Mouse (Mus musculus) cerebellum, adult 11-12 months (tissue): Measurements from ENCODE around the gene Mark2.

Experiments used
- DNase-seq: peaks from one replicate; pipeline ENCODE4 v3.0.0; 2022

Gene Mark2

DNA sequence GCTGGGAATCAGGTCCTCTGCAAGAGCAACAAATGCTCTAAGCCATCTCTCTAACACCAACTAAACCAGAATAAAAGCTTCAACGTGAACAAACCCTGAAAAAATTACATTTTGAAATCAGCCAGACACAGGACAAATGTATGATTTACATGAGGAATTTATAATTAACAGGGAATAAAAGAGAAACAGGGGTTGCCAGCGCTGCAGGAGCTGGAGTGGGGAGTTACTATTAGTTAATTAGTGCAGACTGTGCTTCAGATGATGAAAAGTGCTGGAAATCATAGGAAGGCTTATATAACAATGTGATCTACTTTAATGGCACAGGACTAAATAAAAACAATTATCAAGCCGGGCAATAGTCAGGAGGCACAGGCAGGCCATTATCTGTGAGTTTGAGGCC, 20.3 kb downstream of the Mark2 start:
- no peak for DNase-seq

DNA sequence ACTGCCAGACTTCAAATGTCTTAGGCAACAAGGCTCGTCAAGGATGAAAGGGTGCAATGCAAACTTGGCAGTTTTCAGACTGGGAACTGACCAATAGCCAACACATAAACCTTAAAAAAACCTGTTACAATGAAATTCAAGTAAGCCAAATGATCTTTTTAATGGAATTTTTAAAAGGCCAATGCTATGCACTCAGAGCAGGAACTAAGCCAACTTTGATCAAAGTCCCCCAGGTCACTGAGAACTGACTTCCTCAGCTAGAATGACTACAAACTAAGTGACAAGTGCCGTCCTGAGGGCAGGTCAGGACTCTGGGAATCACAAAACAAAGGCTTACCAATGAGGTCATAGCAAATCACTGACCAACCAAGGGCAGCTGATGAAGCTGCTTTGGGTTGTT, 21.5 kb downstream of the Mark2 start:
- no peak for DNase-seq

DNA sequence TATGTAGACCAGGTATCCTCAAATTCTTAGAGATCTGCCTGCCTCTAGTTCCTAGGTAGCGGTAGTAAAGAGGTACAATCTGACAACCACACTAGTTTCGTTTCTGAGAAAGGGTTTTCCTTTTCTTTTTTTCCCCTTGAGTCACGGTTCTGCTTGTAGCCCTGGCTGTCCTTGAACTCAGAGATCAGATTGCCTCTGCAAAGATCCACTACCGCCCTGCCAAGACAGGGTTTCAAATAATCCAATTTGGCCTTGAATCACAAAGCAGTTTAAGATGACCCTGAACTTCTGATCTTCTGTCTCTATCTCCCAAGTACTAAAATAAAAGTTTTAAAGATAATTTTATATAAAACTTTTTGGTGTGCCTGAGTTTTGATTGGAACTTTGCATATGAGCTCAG, 23.9 kb downstream of the Mark2 start:
- no peak for DNase-seq

DNA sequence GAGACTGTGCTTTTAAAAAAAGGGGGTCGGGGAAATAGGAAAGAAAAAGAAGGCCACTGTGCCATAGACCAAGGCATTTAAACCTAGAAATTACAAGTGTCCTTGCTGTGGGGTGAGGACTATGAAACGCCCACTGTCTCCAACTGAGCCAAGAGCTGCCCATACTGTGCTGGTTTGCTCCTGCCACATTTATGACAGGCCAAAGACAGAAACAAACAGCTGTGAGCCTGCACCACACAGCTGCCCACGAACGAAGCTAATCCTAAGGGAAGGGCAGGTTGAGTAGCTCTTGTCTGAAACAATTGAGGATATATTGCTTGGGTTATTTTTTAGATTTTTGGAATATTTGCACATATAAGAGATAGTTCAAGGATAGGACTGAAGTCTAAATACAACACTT, 24.8 kb downstream of the Mark2 start:
- DNase-seq = no peak

DNA sequence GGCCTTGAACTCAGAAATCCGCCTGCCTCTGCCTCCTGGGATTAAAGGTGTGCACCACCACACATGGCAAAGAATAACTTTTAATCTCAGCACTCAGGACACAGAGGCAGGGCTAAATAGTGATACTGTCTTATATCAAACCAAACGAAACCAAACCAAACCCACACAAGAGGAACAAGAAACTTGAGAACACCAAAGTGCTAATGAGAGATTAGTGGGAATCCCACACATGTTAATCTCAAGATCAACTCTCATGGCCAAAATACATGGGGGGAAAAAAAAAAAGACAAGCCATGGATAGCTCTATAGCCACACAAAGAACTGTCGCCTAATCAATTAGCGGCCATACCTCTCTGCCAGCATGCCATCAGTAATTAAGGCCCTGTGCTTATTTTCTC, 26.1 kb downstream of the Mark2 start:
- DNase-seq = no peak

DNA sequence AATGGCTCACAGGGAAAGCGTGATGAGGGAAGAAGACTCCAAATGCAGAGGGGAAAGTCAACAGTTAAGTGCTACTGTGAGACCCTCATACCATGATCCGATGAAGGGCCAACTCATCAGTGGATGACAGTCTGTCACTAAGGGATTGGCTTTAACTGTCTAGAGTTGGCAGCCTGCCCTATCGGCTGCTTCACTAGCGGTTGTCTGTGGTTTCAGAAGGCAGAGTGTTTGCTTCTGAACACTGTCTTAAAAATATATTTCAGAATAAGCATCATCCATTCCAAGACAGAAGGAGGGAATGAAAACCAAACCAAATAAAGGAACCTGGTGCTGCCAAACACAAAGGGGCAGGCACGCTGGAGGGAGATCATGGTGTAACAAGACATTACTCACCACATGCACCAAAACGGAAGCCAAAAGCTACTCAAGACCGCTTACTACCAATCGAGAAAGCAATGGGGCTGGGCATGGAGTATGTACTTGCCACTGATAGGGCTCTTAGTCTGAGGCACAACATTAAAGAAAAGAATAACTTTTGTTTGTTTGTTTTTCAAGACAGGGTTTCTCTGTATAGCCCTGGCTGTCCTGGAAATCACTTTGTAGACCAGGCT, 26.6 kb downstream of the Mark2 start:
- no peak for DNase-seq

DNA sequence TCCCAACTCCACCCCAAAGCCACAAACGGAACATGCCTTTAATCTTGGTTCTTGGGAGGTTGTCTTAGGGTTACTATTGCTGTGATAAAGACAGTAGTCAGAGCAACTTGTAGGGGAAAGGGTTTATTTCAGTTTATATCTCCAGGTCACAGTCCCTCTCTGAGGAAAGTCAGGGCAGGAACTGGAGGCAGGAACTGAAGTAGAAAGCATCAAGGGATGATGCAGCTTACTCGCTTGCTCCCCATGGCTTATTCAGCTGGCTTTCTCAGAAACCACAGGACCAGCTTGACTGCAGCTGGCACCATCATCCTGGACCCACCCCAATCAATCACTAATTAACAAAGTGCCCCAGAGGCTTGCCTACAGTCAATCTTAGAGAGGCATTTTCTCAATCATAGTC, 28.0 kb downstream of the Mark2 start:
- no peak for DNase-seq

DNA sequence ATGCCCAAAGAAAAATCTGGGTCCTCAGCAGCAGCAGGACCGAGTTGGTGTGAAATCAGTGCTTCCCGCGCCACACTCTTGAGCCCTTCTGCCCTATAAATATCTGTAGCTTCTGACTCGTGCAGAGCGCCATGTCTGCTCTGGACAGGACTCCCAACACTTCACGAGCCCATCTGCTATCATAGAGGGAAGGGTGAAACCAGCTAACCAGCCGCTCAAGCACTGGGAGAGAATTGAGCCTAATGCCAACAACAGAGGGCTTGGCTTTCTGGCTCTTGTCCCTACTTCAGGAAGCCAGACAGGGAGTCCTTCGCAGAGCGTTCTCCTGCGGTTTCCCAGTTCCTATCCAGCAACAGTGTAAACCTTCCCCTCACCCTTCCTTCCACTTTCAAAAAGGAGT, 30.4 kb downstream of the Mark2 start:
- DNase-seq = peak; percentile 87

DNA sequence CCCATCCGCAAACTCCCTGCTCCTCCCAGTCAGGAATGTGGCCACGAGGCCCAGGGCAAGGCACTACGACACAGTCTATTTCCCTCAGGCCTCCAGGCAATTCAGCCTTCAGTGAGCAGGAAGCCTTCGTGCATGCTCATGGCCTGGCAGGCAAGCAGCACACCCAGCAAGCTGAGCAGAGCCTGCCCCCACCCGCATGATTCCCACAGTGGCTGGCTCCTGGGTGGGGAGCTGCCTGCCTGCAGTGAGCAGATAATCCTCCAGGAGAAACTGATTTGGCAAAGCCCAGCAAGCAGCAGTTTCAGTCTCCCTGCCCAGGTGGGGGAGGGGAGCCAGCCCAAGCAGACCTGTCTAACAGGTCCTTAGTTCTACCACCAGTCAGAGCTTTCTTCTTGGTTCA, 31.0 kb downstream of the Mark2 start:
- DNase-seq = peak; percentile 68

DNA sequence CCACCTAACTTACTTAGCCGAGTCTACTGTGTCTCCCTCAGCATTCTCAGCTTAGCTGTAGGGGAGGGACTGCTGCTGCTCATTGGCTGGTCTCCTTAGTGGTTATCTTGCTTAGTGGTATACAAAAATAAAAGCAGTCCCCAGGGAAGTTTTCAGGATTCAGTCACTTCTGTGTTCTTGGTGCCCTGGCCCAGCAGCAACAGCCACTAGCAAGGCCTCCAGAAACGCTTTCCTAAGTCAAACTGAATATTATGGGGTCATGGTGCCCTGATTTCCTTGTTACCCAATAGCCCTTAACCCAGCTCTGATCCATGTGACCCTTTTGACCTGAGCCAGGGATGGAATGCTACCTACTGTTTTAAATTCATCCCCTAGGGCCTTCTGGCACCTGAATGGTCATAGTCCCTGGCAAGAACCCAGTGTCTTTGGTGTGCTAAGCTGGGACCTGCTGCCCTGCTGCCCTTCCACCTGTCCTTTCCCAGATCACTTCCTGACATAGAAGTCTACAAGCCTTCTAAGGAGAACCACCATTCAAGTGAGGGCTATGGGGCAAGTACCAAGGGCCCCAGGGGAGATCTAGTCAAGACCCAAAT, 31.8 kb downstream of the Mark2 start:
- peak; percentile 66 for DNase-seq

DNA sequence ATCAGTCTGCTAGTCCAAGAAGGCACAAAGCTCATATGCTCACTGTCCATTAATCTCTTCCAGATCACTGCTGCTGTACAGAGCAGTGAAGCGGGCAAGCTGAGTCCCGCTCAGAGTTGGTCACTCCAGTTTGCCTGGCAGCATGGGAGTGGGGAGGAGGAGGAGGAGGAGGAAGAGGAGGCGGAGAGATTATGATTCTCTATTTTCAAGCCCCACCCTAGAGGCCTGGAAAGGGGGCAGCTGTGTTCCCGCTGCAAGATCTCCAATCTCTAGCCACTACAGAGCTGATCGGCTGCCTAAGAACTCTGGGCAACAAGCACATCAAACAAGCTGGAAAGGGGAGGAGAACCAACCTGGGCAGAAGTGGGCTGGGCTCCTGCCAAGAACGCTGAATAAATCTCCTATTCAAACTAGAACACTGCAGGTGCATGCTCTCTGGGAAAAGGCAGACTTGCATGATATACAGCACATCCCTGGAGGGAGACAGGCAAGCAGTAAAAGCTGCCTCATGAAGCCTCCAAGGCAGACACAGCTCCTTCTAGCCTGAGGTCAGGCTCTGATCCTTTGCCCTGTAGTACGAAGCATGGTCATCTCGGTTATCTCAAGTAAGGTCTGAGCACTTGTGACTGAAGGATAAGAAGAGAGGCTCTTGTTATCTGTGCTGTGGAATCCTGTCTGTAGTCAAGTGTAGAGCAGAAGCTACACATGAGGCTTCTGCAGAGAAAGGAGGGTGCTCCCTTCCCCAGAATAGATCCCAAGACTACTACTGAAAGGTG, 33.5 kb downstream of the Mark2 start:
- DNase-seq = no peak

DNA sequence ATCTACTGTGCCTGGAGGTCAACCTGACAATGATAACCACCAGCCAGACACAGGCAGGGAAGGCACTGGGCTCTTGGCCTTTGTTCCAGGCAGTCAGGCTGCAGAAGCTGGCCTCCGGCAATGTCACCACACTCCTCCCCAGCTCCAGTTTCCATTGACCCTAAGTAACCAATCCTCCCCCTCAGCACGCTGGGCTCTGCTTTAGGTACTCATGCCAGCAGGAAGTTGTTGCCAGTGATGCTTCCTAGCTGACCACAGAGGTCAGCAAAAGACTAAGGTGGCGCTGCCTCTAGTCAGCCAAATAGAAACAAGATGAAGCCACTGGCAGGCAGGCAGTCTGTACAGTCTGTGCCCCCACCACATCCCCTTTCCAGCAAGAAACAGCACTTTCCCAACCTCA, 34.7 kb downstream of the Mark2 start:
- DNase-seq = no peak

DNA sequence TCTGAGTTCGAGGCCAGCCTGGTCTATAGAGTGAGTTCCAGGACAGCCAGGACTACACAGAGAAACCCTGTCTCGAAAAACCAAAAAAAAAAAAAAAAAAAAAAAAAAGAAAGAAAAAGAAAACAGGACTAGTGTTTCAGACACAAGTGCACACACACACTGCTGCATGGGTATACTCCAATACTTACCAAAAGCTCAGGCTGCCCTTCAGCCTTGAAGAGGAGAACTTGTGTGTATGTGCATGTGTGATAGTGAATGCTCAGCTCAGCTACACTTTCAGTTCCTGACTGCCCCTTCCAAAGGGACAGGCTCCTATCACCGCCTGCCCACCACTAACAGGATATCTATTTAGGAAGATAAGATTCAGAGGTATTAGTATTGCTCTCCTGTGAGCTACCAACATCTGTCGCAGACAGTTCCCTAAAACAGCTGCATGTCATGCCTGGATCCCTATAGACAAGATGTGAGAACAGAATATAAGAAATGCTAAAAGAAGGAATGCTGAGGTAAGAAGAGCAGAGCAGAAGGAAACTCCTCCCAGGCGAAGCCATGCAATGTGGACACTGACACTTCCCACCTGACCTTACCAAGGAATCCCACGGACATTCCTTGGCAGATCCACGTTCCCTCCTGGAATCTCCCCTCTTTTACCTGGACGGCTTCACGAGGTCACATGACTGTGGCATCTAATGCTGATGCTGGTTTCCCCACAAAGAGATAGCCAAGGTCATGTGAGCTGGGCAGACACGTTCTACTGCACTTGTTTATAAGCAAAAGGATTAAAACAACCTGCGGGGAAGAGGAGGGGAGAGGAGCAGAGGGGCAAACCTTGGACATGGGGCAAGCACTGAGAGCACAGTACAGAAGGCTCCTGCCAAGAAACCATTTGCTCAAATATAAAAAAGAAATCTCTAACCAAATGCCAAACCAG, 36.0 kb downstream of the Mark2 start:
- DNase-seq = no peak

DNA sequence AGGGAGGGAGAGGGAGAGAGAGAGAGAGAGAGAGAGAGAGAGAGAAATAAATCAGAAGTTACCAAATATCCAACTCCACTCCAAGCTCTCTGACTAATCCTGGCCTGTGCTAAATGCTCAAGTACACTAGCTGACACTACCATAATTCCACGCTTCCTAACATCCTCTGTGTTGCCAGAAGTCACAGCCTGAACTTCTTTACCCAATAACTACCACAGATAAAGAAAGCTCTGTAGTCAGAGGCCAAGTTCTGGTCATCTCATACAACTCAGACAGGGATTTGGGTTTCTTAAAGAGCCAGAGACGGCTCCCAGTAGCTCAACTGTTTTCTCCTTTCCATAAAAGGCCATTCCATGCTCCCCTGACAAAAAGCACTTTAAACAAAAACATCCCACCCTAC, 36.9 kb downstream of the Mark2 start:
- no peak for DNase-seq

DNA sequence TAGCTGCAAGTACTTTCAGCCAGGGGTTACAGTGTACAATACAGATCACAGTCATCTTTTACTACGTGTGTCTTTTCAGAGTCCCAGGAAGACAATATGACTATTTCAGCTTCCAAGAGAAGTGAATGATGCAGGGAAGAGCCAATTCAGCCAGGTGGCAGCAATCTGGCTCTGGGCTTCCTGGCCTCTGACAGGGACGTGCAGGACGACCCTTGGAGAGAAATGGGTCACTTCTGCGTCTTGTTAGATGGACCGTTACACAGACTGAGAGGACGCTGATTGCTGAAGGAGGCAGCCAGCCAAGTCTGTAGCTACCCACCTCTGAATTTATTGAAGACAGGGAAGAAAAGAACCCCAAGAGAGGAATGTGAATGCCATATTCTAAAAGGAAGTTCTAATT, 37.9 kb downstream of the Mark2 start:
- no peak for DNase-seq

DNA sequence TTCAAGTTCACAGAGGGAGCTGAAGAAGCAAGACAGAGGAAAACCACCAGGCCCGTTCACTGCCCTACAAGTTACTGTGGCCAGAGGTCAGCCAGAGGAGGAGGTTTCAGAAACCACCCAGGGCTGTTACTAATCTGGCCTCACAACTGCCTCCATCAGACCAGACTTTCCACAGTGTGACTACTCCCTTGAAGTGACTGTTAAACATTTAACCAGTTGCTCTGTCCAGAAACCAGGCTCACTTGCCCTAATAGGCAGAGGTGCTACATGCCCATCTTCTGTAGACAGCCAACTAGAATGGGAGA, 39.2 kb downstream of the Mark2 start:
- DNase-seq = no peak

DNA sequence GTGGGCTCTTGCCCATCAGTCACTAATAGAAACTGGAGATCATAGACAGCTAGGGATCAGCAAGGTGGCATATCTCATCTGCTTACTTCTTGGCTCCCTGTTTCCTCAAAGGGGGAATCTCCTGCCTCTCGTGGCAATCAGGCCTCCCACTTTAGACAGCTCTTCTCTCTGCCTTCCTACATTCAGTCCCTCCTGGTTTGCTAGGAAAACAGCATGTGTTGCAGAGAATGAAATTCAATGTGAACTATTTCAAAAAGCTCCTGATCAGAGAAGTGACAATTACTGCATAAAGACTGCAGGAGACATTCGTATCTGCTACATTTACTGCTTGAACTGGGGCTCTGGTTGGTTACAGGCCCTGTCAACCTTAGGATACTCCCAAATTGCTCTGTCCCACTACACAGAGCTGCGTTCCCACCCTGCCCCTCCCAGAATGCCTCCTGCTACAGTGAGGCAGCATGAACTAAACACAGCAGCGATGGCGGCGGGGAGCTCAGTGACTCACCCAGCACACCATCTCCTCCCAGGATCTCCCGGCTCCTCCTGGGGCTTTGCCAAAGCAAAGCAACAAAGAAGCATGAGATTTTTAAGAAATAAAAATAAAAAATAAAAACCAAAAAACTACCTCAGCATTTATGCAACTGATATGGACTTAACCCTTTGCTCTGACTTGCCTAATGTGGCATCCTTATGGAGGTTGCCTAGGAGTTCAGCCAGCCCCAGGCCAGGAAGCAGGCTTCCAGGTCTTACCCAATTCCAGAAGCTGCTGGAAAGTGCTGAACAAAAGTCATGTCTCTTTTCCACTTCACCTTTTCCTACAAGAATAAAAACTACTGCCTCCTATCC, 39.8 kb downstream of the Mark2 start:
- no peak for DNase-seq

DNA sequence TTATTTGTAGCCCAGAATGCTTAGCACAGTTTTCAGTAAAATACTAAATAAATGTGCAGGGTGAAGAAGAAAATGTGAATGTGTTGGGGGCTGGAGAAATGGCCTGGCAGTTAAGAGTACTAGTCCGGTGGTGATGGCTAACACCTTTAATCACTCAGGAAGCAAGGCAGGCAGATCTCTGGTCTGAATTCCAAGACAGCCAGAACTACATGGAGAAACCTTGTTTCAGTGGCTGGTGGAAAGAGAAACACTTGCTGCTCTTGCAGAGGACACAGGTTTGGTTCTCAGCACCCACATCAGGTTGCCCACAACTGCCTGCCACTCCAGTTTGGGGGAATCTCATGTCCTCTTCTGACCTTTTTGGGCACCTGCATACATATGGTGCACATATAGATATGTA, 41.6 kb downstream of the Mark2 start:
- DNase-seq = no peak

DNA sequence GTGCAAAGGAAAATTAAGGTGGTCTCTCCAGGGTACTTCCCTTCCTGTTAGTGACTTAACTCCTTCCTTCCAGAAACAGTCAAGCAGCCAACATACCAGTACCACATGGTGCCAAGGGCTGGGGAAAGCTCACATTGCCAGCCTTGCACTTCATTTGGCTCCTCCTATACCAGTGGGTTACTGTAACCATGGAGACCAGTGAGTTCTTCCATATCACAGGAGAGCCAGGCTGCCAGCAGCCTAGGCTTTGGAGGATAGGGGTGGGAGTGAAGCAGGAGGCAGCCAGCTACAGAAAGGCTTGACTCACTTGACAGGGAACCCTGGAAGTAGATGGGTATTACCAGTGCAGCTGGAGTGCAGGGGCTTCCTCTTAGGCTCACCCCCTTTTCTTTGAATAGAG, 42.6 kb downstream of the Mark2 start:
- DNase-seq = no peak

DNA sequence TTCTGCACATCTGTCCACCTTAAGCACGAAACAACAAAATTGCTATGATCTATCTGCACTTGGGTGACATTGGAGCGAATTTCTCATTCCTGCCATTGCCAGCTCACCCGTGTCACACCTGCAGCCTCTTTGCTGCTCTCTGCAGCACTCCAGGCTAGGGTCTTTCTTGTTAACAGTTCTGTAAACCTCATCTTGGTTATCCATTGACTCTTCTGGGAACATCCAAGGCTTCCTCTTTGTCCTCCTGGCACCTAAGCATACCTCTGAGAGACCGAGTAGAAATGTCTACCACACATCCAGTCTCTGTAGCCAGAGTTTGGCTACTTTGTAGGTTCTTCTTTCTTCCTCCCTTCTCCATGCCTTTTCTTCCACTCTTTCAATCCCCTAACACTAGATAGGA, 45.7 kb downstream of the Mark2 start:
- no peak for DNase-seq

DNA sequence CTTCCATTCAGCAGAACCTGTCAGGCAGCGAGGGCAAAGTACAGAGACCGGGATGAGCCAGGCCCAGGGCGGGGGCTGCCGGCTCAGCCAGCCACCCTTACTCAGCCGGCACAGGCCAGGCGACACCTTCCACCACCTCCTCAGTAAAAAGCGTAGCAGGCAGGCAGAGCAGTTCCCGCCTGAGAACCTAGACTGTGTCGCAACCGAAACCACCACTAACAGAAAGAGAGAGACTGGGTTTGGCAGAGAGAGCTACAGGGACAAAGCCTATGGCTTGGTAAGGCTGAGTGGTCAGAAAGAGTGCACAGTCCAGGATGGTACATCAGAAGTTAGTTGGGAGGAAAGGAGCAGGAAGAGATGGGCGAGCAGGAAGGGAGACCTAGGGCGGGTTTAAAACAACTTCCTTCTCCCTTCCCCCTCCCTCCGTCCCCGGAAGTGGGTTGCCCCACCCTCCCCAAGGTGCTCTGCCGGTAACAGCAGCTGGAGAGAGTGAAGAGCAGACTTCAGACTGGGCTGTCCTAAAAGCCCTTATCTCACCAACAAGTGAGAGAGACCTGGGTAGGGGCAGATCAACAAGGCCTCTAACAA, 46.5 kb downstream of the Mark2 start:
- no peak for DNase-seq
